Mouse (Mus musculus): ENCODE results near the gene Rimbp3.
A peak's percentile ranks its signal among the peaks of the same experiment; 100 is the strongest.
"Not testable (repeated sequence)": the region's sequence is repeated elsewhere in the genome, so short reads cannot be mapped to it uniquely, and the experiment has no call there.

Rimbp3 gene

GRCm38 (mm10) chr16:17208389-17209361 is at the start of gene Rimbp3:
Gene Rimbp3, plus strand, starts transcription at chr16:17208603.
- peak; percentile 90 for DNase-seq (ENCODE audit: extremely low spot score, low spot score)

DNA sequence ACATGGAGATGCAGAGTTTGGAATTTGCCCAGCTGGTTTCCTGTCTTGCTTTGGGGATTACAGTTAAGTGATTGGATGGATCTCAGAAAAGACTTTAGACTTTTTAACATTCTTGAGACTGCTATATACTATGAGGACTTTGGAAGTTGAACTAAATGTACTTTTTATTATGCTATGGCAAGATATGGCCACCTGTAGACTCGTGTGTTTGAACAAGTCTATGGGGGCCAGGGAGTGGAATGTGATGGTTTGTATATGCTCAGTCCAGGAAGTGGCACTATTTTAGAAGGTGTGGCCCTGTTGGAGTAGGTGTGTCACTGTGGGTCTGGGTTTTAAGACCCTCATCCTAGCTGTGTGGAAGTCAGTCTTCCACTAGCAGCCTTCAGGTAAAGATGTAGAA is 42.9 kb upstream of the Rimbp3 start:
- DNase-seq (ENCODE audit: extremely low spot score, low spot score): not testable (repeated sequence)

DNA sequence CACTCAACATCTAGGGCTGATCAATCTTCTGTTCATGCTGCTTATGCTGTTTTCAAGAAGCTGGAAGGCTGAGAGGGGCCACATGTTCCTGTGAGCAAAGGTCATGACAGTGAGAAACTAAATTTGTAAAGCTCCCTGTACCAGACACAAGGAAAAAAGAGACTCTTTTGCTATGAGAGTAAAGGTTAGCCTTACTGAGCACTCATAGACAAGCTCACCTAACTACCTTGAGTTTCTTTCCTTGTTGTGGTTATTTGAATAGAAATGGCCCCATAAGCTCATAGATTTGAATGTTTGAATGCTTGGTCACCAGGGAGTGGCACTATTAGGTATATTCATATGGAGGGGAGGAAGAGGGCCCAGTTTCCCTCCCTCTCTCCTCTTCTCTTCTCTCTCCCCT is 41.2 kb upstream of the Rimbp3 start:
- no peak for DNase-seq (ENCODE audit: extremely low spot score, low spot score)

DNA sequence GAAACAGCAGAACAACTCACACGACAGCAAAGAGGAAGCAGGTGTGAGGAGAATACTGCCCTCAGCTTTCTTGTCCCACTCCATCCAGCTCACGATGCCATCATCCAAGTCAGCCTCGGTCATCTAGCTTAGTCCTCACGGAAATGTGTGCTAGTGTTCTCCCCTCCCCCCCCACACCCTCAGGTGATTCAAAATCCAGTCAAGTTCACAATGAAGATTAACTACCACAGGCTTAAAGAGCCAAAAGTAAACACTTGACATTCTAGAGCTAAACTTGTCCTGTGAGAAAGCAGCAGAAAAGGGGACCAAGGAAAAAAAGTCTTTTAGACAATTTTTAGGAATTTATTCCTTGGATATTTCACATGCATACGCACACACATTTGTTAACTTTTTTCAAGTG is 40.4 kb upstream of the Rimbp3 start:
- DNase-seq (ENCODE audit: extremely low spot score, low spot score): no peak

GRCm38 (mm10) chr16:17175765-17176164 is 32.6 kb upstream of the Rimbp3 start:
- no peak for DNase-seq (ENCODE audit: extremely low spot score, low spot score)

- no peak for DNase-seq (ENCODE audit: extremely low spot score, low spot score)
These were observed 30.7 kb upstream of the Rimbp3 start for GRCm38 (mm10) chr16:17177623-17178170.

- no peak for DNase-seq (ENCODE audit: extremely low spot score, low spot score)
These were observed 28.7 kb upstream of the Rimbp3 start for GRCm38 (mm10) chr16:17179706-17180105.

DNA sequence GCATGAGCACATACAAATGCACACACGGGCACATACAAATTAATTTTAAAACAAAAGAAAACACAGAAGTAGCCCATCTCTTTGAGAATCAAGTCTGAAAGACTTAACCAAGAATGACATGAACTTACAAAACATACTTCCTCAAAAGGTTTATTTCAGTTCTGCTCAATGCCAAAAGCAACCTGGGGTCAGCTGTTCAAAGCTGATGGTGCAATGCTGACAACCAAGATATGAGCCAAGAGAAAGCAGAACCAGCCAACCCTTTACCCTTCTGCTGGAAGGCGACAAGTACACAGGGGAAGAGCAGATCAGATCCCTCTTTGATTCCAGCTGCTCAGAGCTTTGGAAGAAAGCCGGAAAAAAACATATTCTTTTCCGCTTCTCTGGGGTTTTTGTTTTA is 27.0 kb upstream of the Rimbp3 start:
- no peak for DNase-seq (ENCODE audit: extremely low spot score, low spot score)

DNA sequence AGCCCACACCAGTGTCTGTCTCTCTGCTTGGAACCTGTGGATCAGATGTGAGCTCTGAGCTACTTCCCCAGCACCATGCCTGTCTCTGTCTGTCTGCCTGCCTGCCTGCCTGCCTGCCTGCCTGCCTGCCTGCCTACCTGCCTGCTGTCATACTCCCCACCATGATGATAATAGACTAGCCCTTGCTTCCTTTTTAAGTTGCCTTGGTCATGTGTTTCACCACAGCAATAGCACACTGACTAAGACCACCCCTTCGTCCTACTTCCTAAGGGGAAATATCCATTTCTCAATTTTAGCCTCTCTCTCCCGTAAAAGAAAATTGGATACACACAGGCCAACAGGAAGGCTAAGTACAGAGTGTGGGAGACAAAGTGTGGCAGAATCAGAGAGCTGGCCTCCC is 26.3 kb upstream of the Rimbp3 start:
- DNase-seq (ENCODE audit: extremely low spot score, low spot score): no peak

- no peak for DNase-seq (ENCODE audit: extremely low spot score, low spot score)
These were observed 25.4 kb upstream of the Rimbp3 start for GRCm38 (mm10) chr16:17183003-17183402.

DNA sequence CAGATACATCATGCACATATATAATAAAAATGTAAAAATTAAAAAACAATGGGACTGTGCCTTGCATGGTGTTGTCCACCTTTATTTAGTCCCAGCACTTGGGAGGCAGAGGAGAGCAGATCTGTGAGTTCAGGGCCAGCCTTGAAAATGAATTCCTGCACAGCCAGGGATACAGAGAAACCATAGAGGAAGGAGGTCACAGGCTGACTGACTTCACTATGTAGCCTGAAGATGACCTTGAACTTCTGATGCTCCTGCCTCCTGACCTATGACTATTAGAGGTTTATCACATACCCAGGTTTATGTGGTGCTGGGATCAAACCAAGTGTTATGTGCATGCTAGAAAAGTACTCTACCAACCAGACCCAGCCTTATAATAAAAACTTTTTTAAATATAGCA is 22.9 kb upstream of the Rimbp3 start:
- DNase-seq (ENCODE audit: extremely low spot score, low spot score): no peak

- DNase-seq (ENCODE audit: extremely low spot score, low spot score): no peak
These were observed 14.6 kb upstream of the Rimbp3 start for GRCm38 (mm10) chr16:17193823-17194222.

GRCm38 (mm10) chr16:17200121-17200952 is 8.1 kb upstream of the Rimbp3 start:
- no peak for DNase-seq (ENCODE audit: extremely low spot score, low spot score)

- peak; percentile 88 for DNase-seq (ENCODE audit: extremely low spot score, low spot score)
These were observed 7.3 kb upstream of the Rimbp3 start for GRCm38 (mm10) chr16:17200953-17201707.

DNA sequence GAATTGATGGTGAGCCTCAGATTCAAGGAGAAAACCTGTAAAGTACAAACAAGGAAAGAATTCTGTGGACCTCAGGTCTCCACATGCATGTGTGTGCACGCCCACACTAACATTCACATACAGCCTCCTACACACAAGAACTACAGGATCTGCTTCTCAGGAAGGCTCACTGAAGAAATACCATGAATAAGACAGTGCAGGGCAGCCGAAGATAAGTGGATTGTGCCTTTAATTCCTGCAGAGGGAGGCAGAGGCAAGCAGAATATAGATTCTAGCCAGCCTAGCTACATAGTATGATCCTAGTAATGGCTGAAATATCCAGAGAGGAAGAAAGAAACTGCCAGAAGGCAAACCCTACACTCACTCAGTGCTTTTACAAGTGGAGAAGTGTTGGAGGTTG is 6.4 kb upstream of the Rimbp3 start:
- DNase-seq (ENCODE audit: extremely low spot score, low spot score): no peak

DNA sequence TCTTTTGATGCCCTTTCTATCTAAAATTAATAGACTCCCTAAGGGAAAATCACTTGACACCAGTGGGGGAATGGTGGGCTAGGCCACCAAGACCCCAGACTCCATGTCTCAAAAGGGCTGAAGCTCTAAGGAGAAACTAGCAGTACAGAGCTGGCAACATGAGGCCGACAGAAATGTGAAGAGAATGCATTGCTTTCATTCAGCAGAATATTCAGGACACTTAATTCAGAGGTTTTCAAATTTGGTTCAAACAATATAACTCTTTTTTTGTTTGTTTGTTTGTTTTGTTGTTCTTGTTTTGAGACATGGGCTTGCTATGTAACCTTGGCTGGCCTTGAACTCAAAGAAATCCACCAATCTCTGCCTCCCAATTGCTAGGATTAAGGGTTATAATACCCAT is 5.9 kb upstream of the Rimbp3 start, which contains the start of gene Ube2l3:
Ube2l3 (minus strand) TSS at position 101 of the 400 bp plus-strand sequence.
- DNase-seq (ENCODE audit: extremely low spot score, low spot score): no peak

- DNase-seq (ENCODE audit: extremely low spot score, low spot score): no peak
These were observed 3.4 kb upstream of the Rimbp3 start for GRCm38 (mm10) chr16:17204990-17205389.

- no peak for DNase-seq (ENCODE audit: extremely low spot score, low spot score)
These were observed 1.1 kb downstream of the Rimbp3 start for GRCm38 (mm10) chr16:17209404-17209960.

DNA sequence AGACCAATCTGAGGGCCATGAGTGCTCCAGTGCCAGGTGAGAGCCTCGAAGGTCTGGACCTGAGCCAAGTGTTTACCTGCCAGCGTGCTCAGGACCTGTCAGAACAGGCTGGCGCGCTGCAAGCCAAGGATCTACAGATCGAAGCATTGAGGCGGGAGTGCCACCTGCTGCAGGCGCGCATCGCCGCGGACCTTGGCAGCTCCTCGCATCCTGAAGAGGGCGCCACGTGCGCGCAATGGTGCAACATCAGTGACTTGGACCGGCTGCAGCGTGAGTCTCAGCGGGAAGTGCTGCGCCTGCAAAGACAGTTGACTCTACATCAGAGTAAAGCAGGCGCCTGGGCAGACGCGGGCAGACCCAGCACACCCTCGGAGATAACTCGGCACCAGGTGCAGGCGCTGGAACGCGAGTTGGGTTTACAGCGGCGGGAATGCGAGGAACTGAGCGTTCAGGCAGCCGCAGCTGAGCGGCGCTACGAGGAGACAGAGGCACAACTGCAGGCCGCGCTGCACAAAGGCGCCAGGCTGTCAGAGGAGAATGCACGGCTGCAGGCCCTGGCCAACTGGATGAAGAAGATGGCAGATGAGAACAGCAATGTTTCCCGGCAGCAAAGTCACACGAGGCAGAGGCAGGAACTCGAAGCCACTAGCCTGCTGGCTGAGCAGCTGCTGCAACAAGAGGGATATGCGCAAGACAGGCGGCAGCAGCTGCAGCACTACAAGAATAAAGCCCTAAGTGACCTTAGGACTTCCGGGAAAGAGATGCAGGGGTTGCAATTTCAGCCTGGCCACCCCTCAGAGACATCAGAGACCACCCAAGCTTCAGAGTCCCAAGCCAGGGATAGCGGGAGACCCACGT is 1.8 kb downstream of the Rimbp3 start:
- peak; percentile 89 for DNase-seq (ENCODE audit: extremely low spot score, low spot score)
